Mouse (Mus musculus) liver, embryonic 11.5 days (tissue): Measurements from ENCODE around the gene Olfr150. TPM values are rescaled to one million over a fixed set of nuclear protein-coding genes. Genes with fewer than 3 reads are reported as not detected.
"Not testable (repeated sequence)": the region's sequence is repeated elsewhere in the genome, so short reads cannot be mapped to it uniquely, and the experiment has no call there.

Experiments
- ATAC-seq: fragments of 200-750 bp; cut with Nextera tagmentation; replicated peaks from 2 replicates; pipeline ENCODE4 v1.8.0; 2017; ENCODE audit warnings: moderate number of reproducible peaks, mild to moderate bottlenecking, moderate TSS enrichment, moderate library complexity; ENCODE audit not compliant: low FRiP score
- DNase-seq: peaks from one replicate; pipeline ENCODE4 v3.0.0-alpha.2; 2017; ENCODE audit warnings: low spot score
- H3K27ac ChIP-seq: fragments of 300-500 bp; sonication (generic); 2 replicates; pipeline ENCODE4 v1.5.1; 2014; ENCODE audit warnings: mild to moderate bottlenecking, low read depth, low read length, control low read depth
- H3K27me3 ChIP-seq: fragments of 300-500 bp; sonication (generic); replicated peaks from 2 replicates; pipeline ENCODE4 v1.6.1; 2014; ENCODE audit warnings: low read length, mixed read lengths; ENCODE audit not compliant: control insufficient read depth, insufficient read depth
- H3K36me3 ChIP-seq: fragments of 300-500 bp; sonication (generic); 2 replicates; pipeline ENCODE4 v1.6.1; 2014; ENCODE audit warnings: mild to moderate bottlenecking, low read length, moderate library complexity, mixed read lengths; ENCODE audit not compliant: control insufficient read depth, insufficient read depth
- H3K4me1 ChIP-seq: fragments of 300-500 bp; sonication (generic); replicated peaks from 2 replicates; pipeline ENCODE4 v1.6.1; 2014; ENCODE audit warnings: low read length, mixed read lengths; ENCODE audit not compliant: control insufficient read depth, insufficient read depth
- H3K4me2 ChIP-seq: fragments of 300-500 bp; sonication (generic); 2 replicates; pipeline ENCODE4 v1.6.1; 2014; ENCODE audit warnings: mild to moderate bottlenecking, control low read depth, moderate library complexity
- H3K4me3 ChIP-seq: fragments of 300-500 bp; sonication (generic); 2 replicates; pipeline ENCODE4 v1.5.1; 2014; ENCODE audit warnings: low read depth, low read length, control low read depth
- H3K9ac ChIP-seq: fragments of 300-500 bp; sonication (generic); 2 replicates; pipeline ENCODE4 v1.6.1; 2014; ENCODE audit warnings: low read depth, low read length, control low read depth
- H3K9me3 ChIP-seq: fragments of 300-500 bp; sonication (generic); 2 replicates; pipeline ENCODE4 v1.6.1; 2016; ENCODE audit warnings: low read length, inconsistent platforms, mixed read lengths; ENCODE audit not compliant: control insufficient read depth
- WGBS: fragments of 180-500 bp; shearing (Covaris S2); extraction: QIAGEN DNeasy Blood & Tissue Kit; methylation state at CpG from one replicate; pipeline ENCODE4 v1.1.7; 2014; 5-methylcytosine and 5-hydroxymethylcytosine counted together
- polyA plus RNA-seq: library from polyadenylated mRNA; unstranded; fragments of >200 nt; fragmentation: Nextera tagmentation; extraction: Ambion mirVana; gene quantifications from 2 replicates; pipeline ENCODE4 v1.2.1, GENCODE M21; 2014

Olfr150 gene
- not detected in 2 replicates for polyA plus RNA-seq

GRCm38 (mm10) chr9:39730678-39731077 is at the start of gene Olfr150:
Gene Olfr150 (plus strand): TSS chr9:39730978.
- no peaks in the 10 kb centered on the region for H3K36me3 ChIP-seq
- H3K4me2 ChIP-seq, result no peak within 1 kb of the TSS
- ATAC-seq, result no peak
- no peak within 1 kb of the TSS for H3K27ac ChIP-seq
- H3K9ac ChIP-seq, result no peak within 1 kb of the TSS
- H3K9me3 ChIP-seq, result no peaks in the 10 kb centered on the region
- DNase-seq, result no peak
- H3K4me3 ChIP-seq, result no peak within 1 kb of the TSS
- no peaks in the 10 kb centered on the region for H3K4me1 ChIP-seq
- H3K27me3 ChIP-seq, result no peaks in the 10 kb centered on the region

GRCm38 (mm10) chr9:39701123-39701522 is 29.7 kb upstream of the Olfr150 start:
- WGBS, result 87% methylated on average over 8 of the region's 8 CpGs
- H3K36me3 ChIP-seq, result not testable (repeated sequence)

GRCm38 (mm10) chr9:39707017-39707416 is 23.8 kb upstream of the Olfr150 start, which contains the start of gene Olfr149:
Gene Olfr149 (minus strand): TSS chr9:39707117.
- no peaks in the 10 kb centered on the region for H3K36me3 ChIP-seq
- H3K27ac ChIP-seq, result no peak within 1 kb of the TSS
- DNase-seq (no peak), ATAC-seq (no peak)
- H3K9me3 ChIP-seq, result no peaks in the 10 kb centered on the region
- no peaks in the 10 kb centered on the region for H3K27me3 ChIP-seq
- no peaks in the 10 kb centered on the region for H3K4me1 ChIP-seq
- H3K4me2 ChIP-seq, result no peak within 1 kb of the TSS
- no peak within 1 kb of the TSS for H3K9ac ChIP-seq
- H3K4me3 ChIP-seq, result no peak within 1 kb of the TSS

More at GRCm38 (mm10) chr9:39701123-39701522, 29.7 kb upstream of the Olfr150 start:
- not testable (repeated sequence) for H3K27ac ChIP-seq, H3K4me1 ChIP-seq, H3K9me3 ChIP-seq, DNase-seq, H3K4me2 ChIP-seq, H3K27me3 ChIP-seq, ATAC-seq, H3K9ac ChIP-seq, H3K4me3 ChIP-seq

GRCm38 (mm10) chr9:39708958-39709357 is 21.8 kb upstream of the Olfr150 start:
- H3K4me1 ChIP-seq, result no peaks in the 10 kb centered on the region
- H3K36me3 ChIP-seq, result no peaks in the 10 kb centered on the region
- no peaks in the 10 kb centered on the region for H3K9me3 ChIP-seq
- H3K27ac ChIP-seq, result no peak overlapping the region
- ATAC-seq (no peak), DNase-seq (no peak)
- no peak overlapping the region for H3K9ac ChIP-seq
- no peak overlapping the region for H3K4me2 ChIP-seq
- H3K4me3 ChIP-seq, result no peak overlapping the region
- 55% methylated on average over 3 of the region's 3 CpGs for WGBS
- no peaks in the 10 kb centered on the region for H3K27me3 ChIP-seq

GRCm38 (mm10) chr9:39711053-39711452 is 19.7 kb upstream of the Olfr150 start, which contains the start of gene Olfr965:
Gene Olfr965 (plus strand): TSS chr9:39711353.
- H3K27me3 ChIP-seq, result no peaks in the 10 kb centered on the region
- H3K4me2 ChIP-seq, result no peak within 1 kb of the TSS
- no peak for ATAC-seq
- no peak for DNase-seq
- H3K27ac ChIP-seq, result no peak within 1 kb of the TSS
- H3K36me3 ChIP-seq, result no peaks in the 10 kb centered on the region
- H3K9ac ChIP-seq, result no peak within 1 kb of the TSS
- H3K4me3 ChIP-seq, result no peak within 1 kb of the TSS
- no peaks in the 10 kb centered on the region for H3K9me3 ChIP-seq
- H3K4me1 ChIP-seq, result no peaks in the 10 kb centered on the region

GRCm38 (mm10) chr9:39740741-39741140 is 10.0 kb downstream of the Olfr150 start:
- Histone ChIP-seq H3K36me3 (no peaks in the 10 kb centered on the region), H3K27ac (no peak overlapping the region), H3K4me2 (no peak overlapping the region), H3K27me3 (no peaks in the 10 kb centered on the region), H3K9me3 (no peaks in the 10 kb centered on the region), H3K4me1 (no peaks in the 10 kb centered on the region), H3K9ac (no peak overlapping the region), H3K4me3 (no peak overlapping the region)
- WGBS, result 91% methylated on average over 1 of the region's 1 CpGs
- ATAC-seq (no peak), DNase-seq (no peak)

- Histone ChIP-seq H3K27ac (no peak within 1 kb of the TSS), H3K4me1 (no peaks in the 10 kb centered on the region), H3K27me3 (no peaks in the 10 kb centered on the region), H3K4me2 (no peak within 1 kb of the TSS), H3K36me3 (no peaks in the 10 kb centered on the region), H3K4me3 (no peak within 1 kb of the TSS), H3K9ac (no peak within 1 kb of the TSS), H3K9me3 (no peaks in the 10 kb centered on the region)
- ATAC-seq, result no peak
- DNase-seq, result no peak
Observed at GRCm38 (mm10) chr9:39745949-39746348, 15.2 kb downstream of the Olfr150 start, which contains the start of gene Olfr967. Gene Olfr967 (plus strand): TSS chr9:39746249.

GRCm38 (mm10) chr9:39746428-39746827 is 15.7 kb downstream of the Olfr150 start:
- 85% methylated on average over 1 of the region's 1 CpGs for WGBS

GRCm38 (mm10) chr9:39783153-39783552 is 52.4 kb downstream of the Olfr150 start, which contains the start of gene Olfr968:
Gene Olfr968 (minus strand): TSS chr9:39783253.
- H3K36me3 ChIP-seq, result no peaks in the 10 kb centered on the region
- WGBS, result 73% methylated on average over 1 of the region's 1 CpGs
- no peaks in the 10 kb centered on the region for H3K9me3 ChIP-seq
- no peak within 1 kb of the TSS for H3K27ac ChIP-seq
- no peak for ATAC-seq
- DNase-seq, result no peak
- no peak within 1 kb of the TSS for H3K4me3 ChIP-seq
- H3K9ac ChIP-seq, result no peak within 1 kb of the TSS
- H3K4me2 ChIP-seq, result no peak within 1 kb of the TSS
- no peaks in the 10 kb centered on the region for H3K4me1 ChIP-seq
- no peaks in the 10 kb centered on the region for H3K27me3 ChIP-seq

More at GRCm38 (mm10) chr9:39746428-39746827, 15.7 kb downstream of the Olfr150 start:
- no peak overlapping the region for H3K4me3 ChIP-seq
- H3K9me3 ChIP-seq, result no peaks in the 10 kb centered on the region
- H3K9ac ChIP-seq, result no peak overlapping the region
- no peak overlapping the region for H3K4me2 ChIP-seq
- H3K4me1 ChIP-seq, result no peaks in the 10 kb centered on the region
- no peak for DNase-seq
- H3K27ac ChIP-seq, result no peak overlapping the region
- H3K27me3 ChIP-seq, result no peaks in the 10 kb centered on the region
- H3K36me3 ChIP-seq, result no peaks in the 10 kb centered on the region
- ATAC-seq, result no peak
